ENCODE assay signal across 8 mouse cellular contexts in the genomic region with DNA sequence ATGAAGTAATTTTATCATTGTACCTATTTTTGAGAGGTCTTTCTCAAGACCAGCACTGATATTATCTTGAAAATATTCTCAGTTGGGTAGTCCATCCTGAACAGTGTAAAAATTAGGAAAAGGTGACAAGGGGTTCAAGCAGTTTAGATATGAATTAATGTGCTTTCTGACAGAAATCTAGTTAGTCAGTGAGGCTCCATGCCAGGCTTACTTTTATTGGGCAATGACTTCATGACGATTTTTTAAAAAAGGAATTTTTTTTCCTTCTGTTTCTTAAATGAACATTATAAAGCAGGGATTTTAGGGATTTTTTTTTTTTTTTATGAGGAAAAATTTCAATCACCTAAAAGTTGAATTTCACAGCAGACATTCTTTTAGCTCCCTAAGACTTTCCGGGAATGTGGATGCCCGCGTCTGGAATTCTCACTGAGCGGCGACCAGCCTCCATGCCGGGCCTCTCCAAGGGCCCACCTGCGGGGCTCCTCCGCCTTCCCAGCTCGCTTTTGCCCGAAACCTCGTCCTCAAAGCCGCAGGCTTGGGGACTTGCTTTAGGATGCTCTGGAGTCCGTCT. TPM values are rescaled to one million over a fixed set of nuclear protein-coding genes. Genes with fewer than 3 reads are reported as not detected.
A peak's percentile ranks its signal among the peaks of the same experiment; 100 is the strongest.
DNase-seq lines count a peak whose midpoint lies in the region; ATAC-seq lines count a peak whose summit lies in the region.

No protein-coding gene starts in this region.

- peaks cover 19% of the 10 kb centered on the region for H3K27me3 ChIP-seq in megakaryocyte, embryonic 14.5 days (replicated peaks)
- no peaks in the 10 kb centered on the region for H3K27me3 ChIP-seq in embryonic facial prominence, embryonic 15.5 days
- H3K27me3 ChIP-seq in limb, embryonic 11.5 days (ENCODE audit: control insufficient read depth, insufficient read depth, low read length), result no peaks in the 10 kb centered on the region
- H3K27me3 ChIP-seq in neural tube, embryonic 14.5 days (ENCODE audit: control insufficient read depth, insufficient read depth, low read length), result no peaks in the 10 kb centered on the region; the same call in 1 of the 2 replicates

- H3K9ac ChIP-seq in embryonic facial prominence, embryonic 15.5 days, result peak overlapping the region; percentile 100
- H3K9ac ChIP-seq in limb, embryonic 11.5 days (ENCODE audit: low read length), result peak overlapping the region; percentile 100
- peak overlapping the region; percentile 99 for H3K9ac ChIP-seq in neural tube, embryonic 14.5 days (replicated peaks; ENCODE audit: low read depth, low read length)

- peak overlapping the region; percentile 97 for H3K4me3 ChIP-seq in megakaryocyte, embryonic 14.5 days (replicated peaks)
- peak overlapping the region; percentile 92 for H3K4me3 ChIP-seq in embryonic facial prominence, embryonic 15.5 days (replicated peaks)
- peak overlapping the region; percentile 65 for H3K4me3 ChIP-seq in limb, embryonic 11.5 days (ENCODE audit: low read depth, low read length)
- peak overlapping the region; percentile 96 for H3K4me3 ChIP-seq in neural tube, embryonic 14.5 days (ENCODE audit: low read depth, low read length)

- H3K9me3 ChIP-seq in megakaryocyte, embryonic 14.5 days, result no peaks in the 10 kb centered on the region
- no peaks in the 10 kb centered on the region for H3K9me3 ChIP-seq in embryonic facial prominence, embryonic 15.5 days (replicated peaks)
- H3K9me3 ChIP-seq in limb, embryonic 11.5 days (ENCODE audit: control insufficient read depth, low read length), result no peaks in the 10 kb centered on the region
- no peaks in the 10 kb centered on the region for H3K9me3 ChIP-seq in neural tube, embryonic 14.5 days (ENCODE audit: control insufficient read depth, low read length)

- H3K27ac ChIP-seq in embryonic facial prominence, embryonic 15.5 days (replicated peaks), result peak overlapping the region; percentile 100
- peak overlapping the region; percentile 99 for H3K27ac ChIP-seq in limb, embryonic 11.5 days (replicated peaks; ENCODE audit: low read depth, low read length)
- peak overlapping the region; percentile 100 for H3K27ac ChIP-seq in neural tube, embryonic 14.5 days (ENCODE audit: low read depth, low read length)

- DNase-seq in limb, embryonic 11.5 days (ENCODE audit: low spot score), result no peak
- no peak for DNase-seq in adrenal gland, postnatal 36 days
- DNase-seq in cerebellum, adult 11-12 months, result no peak
- no peak for DNase-seq in right cerebral cortex, postnatal 4 days

- H3K4me1 ChIP-seq in megakaryocyte, embryonic 14.5 days, result peaks cover 38% of the 10 kb centered on the region
- H3K4me1 ChIP-seq in embryonic facial prominence, embryonic 15.5 days, result peaks cover 16% of the 10 kb centered on the region; the same call in 1 of the 2 replicates
- no peaks in the 10 kb centered on the region for H3K4me1 ChIP-seq in limb, embryonic 11.5 days (ENCODE audit: control insufficient read depth, insufficient read depth, low read length)
- peaks cover 28% of the 10 kb centered on the region for H3K4me1 ChIP-seq in neural tube, embryonic 14.5 days (ENCODE audit: control insufficient read depth, insufficient read depth, low read length)

- WGBS in embryonic facial prominence, embryonic 15.5 days, result 1% methylated on average over 14 of the region's 14 CpGs
- under 1% methylated on average over 14 of the region's 14 CpGs for whole genome bisulfite sequencing in limb, embryonic 11.5 days
- WGBS in neural tube, embryonic 14.5 days, result under 1% methylated on average over 14 of the region's 14 CpGs

- H3K4me2 ChIP-seq in embryonic facial prominence, embryonic 15.5 days (replicated peaks), result peak overlapping the region; percentile 65
- peak overlapping the region; percentile 65 for H3K4me2 ChIP-seq in limb, embryonic 11.5 days (ENCODE audit: low read depth, severe bottlenecking)
- H3K4me2 ChIP-seq in neural tube, embryonic 14.5 days (ENCODE audit: low read depth, low read length), result peak overlapping the region; percentile 80

- peaks cover 6% of the 10 kb centered on the region for H3K36me3 ChIP-seq in megakaryocyte, embryonic 14.5 days (replicated peaks; ENCODE audit: low read length)
- no peaks in the 10 kb centered on the region for H3K36me3 ChIP-seq in embryonic facial prominence, embryonic 15.5 days
- no peaks in the 10 kb centered on the region for H3K36me3 ChIP-seq in limb, embryonic 11.5 days (ENCODE audit: control insufficient read depth, insufficient read depth, low read length)
- H3K36me3 ChIP-seq in neural tube, embryonic 14.5 days (ENCODE audit: control insufficient read depth, insufficient read depth, low read length), result no peaks in the 10 kb centered on the region

- no peak for ATAC-seq in megakaryocyte, adult 5-6 weeks (ENCODE audit: poor library complexity, severe bottlenecking)
- ATAC-seq in embryonic facial prominence, embryonic 15.5 days (ENCODE audit: insufficient number of reproducible peaks, low FRiP score, low TSS enrichment, low read depth), result peak; percentile 55
- no peak; the same call in 1 of the 2 replicates for ATAC-seq in limb, embryonic 11.5 days (ENCODE audit: insufficient number of reproducible peaks, low FRiP score, low TSS enrichment, low read depth)
- no peak; the same call in 1 of the 2 replicates for ATAC-seq in neural tube, embryonic 14.5 days (ENCODE audit: low read depth)

RNA-seq across cellular contexts. Expression of gene Rbm33, which starts 0.7 kb away (rescaled TPM):
- polyA plus RNA-seq in megakaryocyte, embryonic 14.5 days (2012; ENCODE audit: insufficient read depth, low replicate concordance), result 8.5 and 9.5 TPM in 2 replicates
- 34.8 and 41.7 TPM in 2 replicates for total RNA-seq in megakaryocyte, adult 5-6 weeks (2015)
- total RNA-seq in megakaryocyte, adult 5-6 weeks (2017), result 45.1 and 53.9 TPM in 2 replicates
- polyA plus RNA-seq in embryonic facial prominence, embryonic 15.5 days (2015; fragmentation: Nextera tagmentation; extraction: Ambion mirVana), result 12.1 and 14.0 TPM in 2 replicates
- polyA plus RNA-seq in limb, embryonic 11.5 days (2014; fragmentation: Nextera tagmentation; extraction: Ambion mirVana), result 16.4 and 18.5 TPM in 2 replicates
- polyA plus RNA-seq in neural tube, embryonic 14.5 days (2014; fragmentation: Nextera tagmentation; extraction: Ambion mirVana), result 22.1 and 26.6 TPM in 2 replicates
- 10 to 100 TPM; 44.2 to 52.8 TPM for total RNA-seq in adrenal gland, postnatal 36 days (2021)
